Mouse (Mus musculus) bone marrow macrophage, adult 2 months (primary cell): Measurements from ENCODE around the gene Dzip1l.

Experiments
- CTCF ChIP-seq: IDR thresholded peaks from 2 replicates; pipeline ENCODE4 v1.5.1; 2012; ENCODE audit warnings: low read depth, mild to moderate bottlenecking, low read length, moderate library complexity
- POLR2A ChIP-seq: IDR thresholded peaks from 2 replicates; pipeline ENCODE4 v1.6.1; 2012; ENCODE audit warnings: mild to moderate bottlenecking, low read depth, low read length, borderline replicate concordance

DNA sequence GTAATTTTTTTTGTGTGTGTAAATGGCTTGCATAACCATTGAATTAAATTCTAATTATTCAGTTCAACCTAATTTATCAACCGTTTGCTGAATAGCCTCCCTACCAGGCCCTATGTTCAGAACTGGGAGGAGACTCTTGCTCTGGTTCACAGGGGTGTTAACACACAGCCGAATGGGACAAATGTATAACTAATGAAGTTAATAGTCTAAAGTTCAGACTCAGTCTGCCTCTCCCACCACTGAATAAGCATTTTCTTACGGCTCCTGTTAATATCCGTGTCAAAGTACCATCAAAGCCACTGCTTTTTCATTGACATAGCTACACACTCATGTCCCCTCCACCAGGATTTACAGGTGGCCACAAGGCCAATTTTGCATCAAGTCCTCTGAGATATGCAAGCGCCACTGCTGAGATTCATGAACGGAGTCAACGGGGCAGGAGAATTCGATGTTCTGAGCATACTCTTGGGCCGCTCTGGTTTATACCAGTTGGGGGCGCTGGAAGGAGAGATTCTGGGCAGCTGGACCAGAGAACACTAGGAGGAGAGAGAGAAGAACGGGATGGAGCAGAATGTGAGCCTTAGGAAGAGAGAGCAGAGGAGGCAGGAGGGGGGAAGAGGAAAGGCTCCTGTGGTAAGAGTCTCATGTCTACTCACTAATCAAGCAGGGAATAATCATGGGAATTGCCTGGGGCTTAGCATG is 78.3 kb downstream of the Dzip1l start:
- TF ChIP-seq POLR2A (no peak), CTCF (no peak)
